Mouse (Mus musculus) E14TG2a.4 (cell line): Measurements from ENCODE around the gene Themis3.

Experiments used
- CTCF ChIP-seq: conservative IDR thresholded peaks from 2 replicates; pipeline ENCODE4 v1.5.1; 2014; ENCODE audit warnings: low read length
- NANOG ChIP-seq: IDR thresholded peaks from 2 replicates; pipeline ENCODE4 v1.6.1; 2014; ENCODE audit warnings: borderline replicate concordance, low read length, mixed read lengths
- POU5F1 ChIP-seq: IDR thresholded peaks from 2 replicates; pipeline ENCODE4 v1.6.1; 2014; ENCODE audit warnings: low read length, borderline replicate concordance

GRCm38 (mm10) chr17:66572677-66573060 lies 21.8 kb downstream of the Themis3 start:
- TF ChIP-seq CTCF = no peak
- no peak for TF ChIP-seq NANOG
- TF ChIP-seq POU5F1 = no peak
